Mouse (Mus musculus) CH12.LX (cell line): ENCODE data around the gene Galnt18.

Experiments
- EP300 ChIP-seq: IDR thresholded peaks from 2 replicates; pipeline ENCODE4 v1.6.1; 2011; ENCODE audit warnings: low read length, improper control_type of control experiment
- JUND ChIP-seq: conservative IDR thresholded peaks from 2 replicates; pipeline ENCODE4 v1.6.1; 2011; ENCODE audit warnings: low read depth, low read length, improper control_type of control experiment
- POLR2A ChIP-seq: IDR thresholded peaks from 2 replicates; pipeline ENCODE4 v1.6.1; 2011; ENCODE audit warnings: low read depth, mild to moderate bottlenecking, improper control_type of control experiment, low read length
- TCF12 ChIP-seq: IDR thresholded peaks from 2 replicates; pipeline ENCODE4 v1.6.1; 2014; ENCODE audit warnings: low read depth, mild to moderate bottlenecking, inconsistent platforms, low read length, improper control_type of control experiment
- UBTF ChIP-seq: IDR thresholded peaks from 2 replicates; pipeline ENCODE4 v1.6.1; 2012; ENCODE audit warnings: low read depth, mild to moderate bottlenecking, inconsistent platforms, low read length, improper control_type of control experiment, moderate library complexity

DNA sequence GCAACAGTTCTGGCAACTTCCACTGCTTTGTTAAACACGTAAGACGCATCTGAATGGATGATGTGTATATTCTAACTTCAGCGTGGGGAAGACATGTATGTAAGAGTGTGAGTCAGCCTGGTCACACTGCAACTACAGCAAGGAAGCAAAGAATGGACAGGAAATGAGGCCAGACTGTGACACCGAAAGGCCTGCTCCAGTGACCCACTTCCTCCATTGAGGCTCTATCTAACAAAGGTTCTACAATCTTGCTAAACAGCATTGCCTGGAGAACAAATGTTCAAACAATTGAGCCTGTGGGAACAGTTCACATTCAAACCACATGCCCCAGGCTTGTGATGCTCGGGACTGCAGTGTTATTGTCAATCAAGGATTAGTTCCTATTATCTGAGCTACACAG, 21.0 kb upstream of the Galnt18 start:
- TF ChIP-seq JUND = no peak
- no peak for TF ChIP-seq EP300
- TF ChIP-seq UBTF = no peak
- no peak for TF ChIP-seq POLR2A
- no peak for TF ChIP-seq TCF12
